Mouse (Mus musculus) testis, adult 2 months (tissue): ENCODE data around the gene Prdm2. TPM values are rescaled to one million over a fixed set of nuclear protein-coding genes. Genes with fewer than 3 reads are reported as not detected.

ENCODE experiments used
- H3K27ac ChIP-seq: fragments of 200-500 bp; 2 replicates; pipeline ENCODE4 v1.5.1; 2012; ENCODE audit warnings: low read depth, low read length; ENCODE audit not compliant: control insufficient read depth, insufficient read depth
- H3K27me3 ChIP-seq: fragments of 200-500 bp; 2 replicates; pipeline ENCODE4 v1.6.1; 2012; ENCODE audit warnings: mild to moderate bottlenecking, low read length, moderate library complexity; ENCODE audit not compliant: control insufficient read depth, insufficient read depth
- H3K36me3 ChIP-seq: fragments of 200-500 bp; 2 replicates; pipeline ENCODE4 v1.6.1; 2012; ENCODE audit warnings: mild to moderate bottlenecking, low read length; ENCODE audit not compliant: control insufficient read depth, insufficient read depth
- H3K4me1 ChIP-seq: fragments of 200-500 bp; 2 replicates; pipeline ENCODE4 v1.6.1; 2012; ENCODE audit warnings: low read length; ENCODE audit not compliant: control insufficient read depth, insufficient read depth
- H3K4me3 ChIP-seq: fragments of 200-500 bp; 2 replicates; pipeline ENCODE4 v1.5.1; 2012; ENCODE audit warnings: low read depth, mild to moderate bottlenecking, low read length, moderate library complexity, mixed read lengths; ENCODE audit not compliant: control insufficient read depth
- CTCF ChIP-seq: fragments of 200-500 bp; IDR thresholded peaks from 2 replicates; pipeline ENCODE4 v1.5.1; 2012; ENCODE audit warnings: low read depth, mild to moderate bottlenecking, inconsistent platforms, low read length, moderate library complexity; ENCODE audit not compliant: control insufficient read depth, insufficient read depth, insufficient replicate concordance
- POLR2A ChIP-seq: fragments of 200-500 bp; IDR thresholded peaks from 2 replicates; pipeline ENCODE4 v1.6.1; 2012; ENCODE audit warnings: low read depth, mild to moderate bottlenecking, inconsistent platforms, low read length, moderate library complexity; ENCODE audit not compliant: control insufficient read depth
- polyA plus RNA-seq: library from polyadenylated mRNA; depleted of rRNA; stranded (reverse); fragments of >200 nt; gene quantifications from 2 replicates; pipeline ENCODE4 v1.2.3, GENCODE M21; 2012; rRNA removed

Gene Prdm2
- polyA plus RNA-seq, 1 experiment, result 33.4 TPM

DNA sequence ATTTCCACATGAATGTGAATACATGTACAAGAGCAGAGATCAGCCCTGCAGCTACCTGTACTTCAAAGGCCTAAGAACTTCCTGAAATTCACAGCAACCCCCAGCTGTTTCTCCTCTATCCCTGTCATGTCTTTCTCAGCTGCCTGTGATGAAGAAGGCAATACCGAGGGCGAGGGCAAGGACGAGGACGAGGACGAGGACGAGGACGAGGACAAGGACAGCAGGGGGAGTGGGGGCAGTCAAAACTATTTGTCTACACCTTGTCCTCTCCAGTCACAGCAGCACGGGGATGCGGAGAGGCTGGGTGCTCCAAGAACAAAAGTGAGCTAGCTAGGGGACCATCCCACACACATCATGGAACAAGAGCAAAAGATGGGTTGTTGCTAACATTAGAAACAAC lies 145.8 kb downstream of the Prdm2 start:
- Histone ChIP-seq H3K36me3 (no peaks in the 10 kb centered on the region), H3K4me1 (peaks cover 7% of the 10 kb centered on the region), H3K27me3 (no peaks in the 10 kb centered on the region), H3K27ac (no peak overlapping the region), H3K4me3 (no peak overlapping the region)
- TF ChIP-seq CTCF (no peak), POLR2A (no peak)

DNA sequence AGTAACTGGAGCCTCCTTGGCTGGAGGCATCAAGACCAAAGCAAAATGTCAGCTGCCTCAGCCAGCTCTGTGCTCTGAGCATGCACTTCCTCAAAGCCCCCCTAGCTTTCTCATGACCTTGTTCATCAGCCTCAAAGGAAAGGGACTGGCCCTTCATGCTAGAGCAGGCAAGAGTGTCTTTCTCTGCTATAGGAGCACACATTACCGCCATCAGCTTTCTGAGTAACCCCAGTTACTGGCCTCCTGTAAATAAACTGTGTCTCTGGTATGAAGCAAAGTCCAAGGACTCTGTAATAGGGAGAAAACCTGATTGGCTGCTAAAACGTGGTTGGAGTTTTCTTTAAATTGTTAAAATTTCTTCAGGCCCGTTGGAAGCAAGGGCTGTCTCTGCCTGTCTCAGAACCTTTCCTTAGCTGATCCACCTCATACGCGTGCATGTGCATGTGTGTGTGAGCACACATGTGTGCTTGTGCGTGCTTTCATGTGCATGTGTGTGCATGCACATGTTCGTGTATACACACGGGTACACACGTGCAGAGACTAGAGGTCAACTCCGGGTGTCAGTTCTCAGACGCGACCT lies 153.9 kb downstream of the Prdm2 start:
- Histone ChIP-seq H3K27me3 (no peaks in the 10 kb centered on the region), H3K27ac (no peak overlapping the region), H3K36me3 (no peaks in the 10 kb centered on the region), H3K4me3 (no peak overlapping the region), H3K4me1 (no peaks in the 10 kb centered on the region)
- TF ChIP-seq POLR2A, result no peak
- no peak for TF ChIP-seq CTCF

Other genes starting within 250 kb of the Prdm2 start
- gene Pdpn, start 86.6 kb upstream of the Prdm2 start, polyA plus RNA-seq, result 1.3 and 2.0 TPM in 2 replicates
- 0.31 and 0.35 TPM in 2 replicates for gene Lrrc38, start 136.8 kb upstream of the Prdm2 start, polyA plus RNA-seq
- 9.3 and 12.3 TPM in 2 replicates for gene Pramel1, start 181.4 kb upstream of the Prdm2 start, polyA plus RNA-seq
- gene Pramef8, start 199.4 kb upstream of the Prdm2 start, polyA plus RNA-seq, result 9.8 and 10.3 TPM in 2 replicates
- 0.07 and 0.15 TPM in 2 replicates for gene Oog4, start 237.3 kb upstream of the Prdm2 start, polyA plus RNA-seq